Mouse (Mus musculus) liver, adult 2 months (tissue): ENCODE data around the gene Inhbc. TPM values are rescaled to one million over a fixed set of nuclear protein-coding genes. Genes with fewer than 3 reads are reported as not detected.

Source experiments
- DNase-seq: peaks from one replicate; pipeline ENCODE4 v3.0.0-alpha.2; 2011; ENCODE audit warnings: low read depth, low spot score; ENCODE audit errors: extremely low read depth
- H3K27ac ChIP-seq: fragments of 200-500 bp; replicated peaks from 2 replicates; pipeline ENCODE4 v1.5.1; 2012; ENCODE audit warnings: low read depth, mild to moderate bottlenecking, control low read depth, inconsistent platforms, low read length; ENCODE audit not compliant: insufficient read depth
- H3K27me3 ChIP-seq: fragments of 200-500 bp; 2 replicates; pipeline ENCODE4 v1.6.1; 2012; ENCODE audit warnings: mild to moderate bottlenecking, moderate library complexity, low read length, inconsistent platforms; ENCODE audit not compliant: control insufficient read depth, insufficient read depth
- H3K36me3 ChIP-seq: fragments of 200-500 bp; 2 replicates; pipeline ENCODE4 v1.6.1; 2012; ENCODE audit warnings: low read length, inconsistent platforms; ENCODE audit not compliant: control insufficient read depth, insufficient read depth
- H3K4me1 ChIP-seq: fragments of 200-500 bp; 2 replicates; pipeline ENCODE4 v1.6.1; 2011; ENCODE audit warnings: low read length; ENCODE audit not compliant: control insufficient read depth, insufficient read depth
- H3K4me3 ChIP-seq: fragments of 200-500 bp; 2 replicates; pipeline ENCODE4 v1.5.1; 2011; ENCODE audit warnings: low read depth, mild to moderate bottlenecking, control low read depth, low read length, moderate library complexity; ENCODE audit not compliant: insufficient read depth
- H3K79me2 ChIP-seq: fragments of 200-500 bp; 2 replicates; pipeline ENCODE4 v1.6.1; 2012; ENCODE audit warnings: inconsistent platforms, mild to moderate bottlenecking, low read length, moderate library complexity; ENCODE audit not compliant: control insufficient read depth, insufficient read depth
- H3K9ac ChIP-seq: fragments of 200-500 bp; 2 replicates; pipeline ENCODE4 v1.6.1; 2012; ENCODE audit warnings: low read depth, mild to moderate bottlenecking, control low read depth, inconsistent platforms, low read length
- CTCF ChIP-seq: fragments of 200-500 bp; IDR thresholded peaks from 2 replicates; pipeline ENCODE4 v1.5.1; 2011; ENCODE audit warnings: low read depth, low read length, control low read depth
- POLR2A ChIP-seq: fragments of 200-500 bp; IDR thresholded peaks from 2 replicates; pipeline ENCODE4 v1.6.1; 2011; ENCODE audit warnings: low read length, control low read depth; ENCODE audit not compliant: insufficient read depth; ENCODE audit errors: extremely low read depth
- WGBS: fragments of 180-500 bp; shearing (Covaris S2); methylation state at CpG from one replicate; pipeline ENCODE4 v1.1.7; 2018; 5-methylcytosine and 5-hydroxymethylcytosine counted together
- polyA plus RNA-seq: library from polyadenylated mRNA; depleted of rRNA; stranded (reverse); fragments of >200 nt; gene quantifications from 2 replicates; pipeline ENCODE4 v1.2.3, GENCODE M21; 2012
- total RNA-seq: library from RNA; depleted of rRNA; stranded (reverse); fragments of >200 nt; gene quantifications from 2 replicates; pipeline ENCODE4 v1.2.3, GENCODE M21; 2014

The Inhbc gene
- total and polyA plus RNA-seq, 2 experiments: 8.2 to 58.0 TPM

DNA sequence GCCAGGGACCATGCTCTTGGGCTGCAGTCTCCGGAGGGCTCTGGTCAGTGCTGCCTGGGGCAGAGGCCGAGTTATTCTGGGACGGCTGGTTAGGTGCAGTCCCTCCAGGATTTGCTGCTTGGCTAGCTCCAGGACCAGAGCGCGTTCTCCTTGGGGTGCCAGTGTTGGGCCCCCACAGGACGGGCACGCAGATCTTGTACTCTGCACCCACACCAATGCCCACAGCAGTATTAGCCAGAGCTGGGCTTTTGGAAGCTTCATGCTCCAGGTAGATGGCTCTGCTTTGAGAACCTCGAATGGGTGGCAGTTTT lies 19.0 kb downstream of the Inhbc start:
- Histone ChIP-seq H3K4me1 (peaks cover 25% of the 10 kb centered on the region), H3K36me3 (peaks cover 7% of the 10 kb centered on the region; the same call in 1 of the 2 replicates), H3K4me3 (peak overlapping the region; percentile 67), H3K79me2 (peaks cover 13% of the 10 kb centered on the region; the same call in 1 of the 2 replicates), H3K9ac (peak overlapping the region; percentile 80), H3K27me3 (no peaks in the 10 kb centered on the region), H3K27ac (peak overlapping the region; percentile 95)
- 26% methylated on average over 8 of the region's 8 CpGs for WGBS
- DNase-seq: peak; percentile 34
- TF ChIP-seq POLR2A (no peak), CTCF (no peak)

GRCm38 (mm10) chr10:127350594-127351284 lies 19.5 kb downstream of the Inhbc start:
- peaks cover 20% of the 10 kb centered on the region for H3K4me1 ChIP-seq
- 4% methylated on average over 24 of the region's 24 CpGs for WGBS
- H3K27me3 ChIP-seq: no peaks in the 10 kb centered on the region
- peaks cover 7% of the 10 kb centered on the region; the same call in 1 of the 2 replicates for H3K36me3 ChIP-seq
- H3K4me3 ChIP-seq: peak overlapping the region; percentile 67
- peak; percentile 82 for DNase-seq
- peak overlapping the region; percentile 95 for H3K27ac ChIP-seq
- TF ChIP-seq POLR2A: peak; percentile 79
- peak; percentile 92 for TF ChIP-seq CTCF
- H3K79me2 ChIP-seq: peaks cover 13% of the 10 kb centered on the region; the same call in 1 of the 2 replicates
- peak overlapping the region; percentile 80 for H3K9ac ChIP-seq

GRCm38 (mm10) chr10:127349810-127350209 lies 20.4 kb downstream of the Inhbc start:
- TF ChIP-seq POLR2A (no peak), CTCF (no peak)

GRCm38 (mm10) chr10:127348957-127349356 lies 21.3 kb downstream of the Inhbc start:
- Histone ChIP-seq H3K27ac (no peak overlapping the region), H3K4me3 (no peak overlapping the region), H3K79me2 (peaks cover 9% of the 10 kb centered on the region; the same call in 1 of the 2 replicates), H3K4me1 (peaks cover 10% of the 10 kb centered on the region), H3K36me3 (peaks cover 7% of the 10 kb centered on the region; the same call in 1 of the 2 replicates), H3K27me3 (no peaks in the 10 kb centered on the region), H3K9ac (no peak overlapping the region)
- DNase-seq: peak; percentile 51
- 61% methylated on average over 4 of the region's 4 CpGs for WGBS
- no peak for TF ChIP-seq POLR2A
- peak; percentile 56 for TF ChIP-seq CTCF

More at GRCm38 (mm10) chr10:127349810-127350209, 20.4 kb downstream of the Inhbc start:
- H3K4me3 ChIP-seq: peak overlapping the region; percentile 67
- peak overlapping the region; percentile 80 for H3K9ac ChIP-seq
- 24% methylated on average over 8 of the region's 8 CpGs for WGBS
- H3K4me1 ChIP-seq: peaks cover 17% of the 10 kb centered on the region
- H3K79me2 ChIP-seq: peaks cover 13% of the 10 kb centered on the region; the same call in 1 of the 2 replicates
- DNase-seq: no peak
- peak overlapping the region; percentile 95 for H3K27ac ChIP-seq
- H3K36me3 ChIP-seq: peaks cover 7% of the 10 kb centered on the region; the same call in 1 of the 2 replicates
- no peaks in the 10 kb centered on the region for H3K27me3 ChIP-seq

- Histone ChIP-seq H3K4me3 (no peak overlapping the region), H3K36me3 (peaks cover 7% of the 10 kb centered on the region; the same call in 1 of the 2 replicates), H3K4me1 (peaks cover 3% of the 10 kb centered on the region; the same call in 1 of the 2 replicates), H3K79me2 (peaks cover 6% of the 10 kb centered on the region; the same call in 1 of the 2 replicates), H3K9ac (no peak overlapping the region), H3K27me3 (no peaks in the 10 kb centered on the region), H3K27ac (no peak overlapping the region)
- 93% methylated on average over 3 of the region's 3 CpGs for WGBS
- TF ChIP-seq POLR2A: no peak
- TF ChIP-seq CTCF: no peak
- no peak for DNase-seq
These were observed 24.1 kb downstream of the Inhbc start for GRCm38 (mm10) chr10:127346173-127346572.

- WGBS: 76% methylated on average over 3 of the region's 3 CpGs
- no peak overlapping the region for H3K9ac ChIP-seq
- no peaks in the 10 kb centered on the region for H3K36me3 ChIP-seq
- H3K79me2 ChIP-seq: no peaks in the 10 kb centered on the region
- TF ChIP-seq POLR2A (no peak), CTCF (no peak)
- no peak overlapping the region for H3K4me3 ChIP-seq
- peaks cover 9% of the 10 kb centered on the region for H3K27me3 ChIP-seq
- peaks cover 6% of the 10 kb centered on the region for H3K4me1 ChIP-seq
- H3K27ac ChIP-seq: no peak overlapping the region
- no peak for DNase-seq
These were observed 27.2 kb downstream of the Inhbc start for GRCm38 (mm10) chr10:127343029-127343428.
